Mouse (Mus musculus) kidney, adult 8-10 months (tissue): ENCODE data around the gene U2surp.
A peak's percentile ranks its signal among the peaks of the same experiment; 100 is the strongest.

Source experiments
- DNase-seq, 2 experiments: peaks; one replicate each; pipeline ENCODE4 v3.0.0; 2022

The U2surp gene

GRCm38 (mm10) chr9:95451931-95452330 is 59.9 kb downstream of the U2surp start:
- no peak for DNase-seq

GRCm38 (mm10) chr9:95450586-95450985 is 61.2 kb downstream of the U2surp start:
- no peak for DNase-seq

GRCm38 (mm10) chr9:95442321-95442731 is 69.5 kb downstream of the U2surp start:
- DNase-seq = no peak

GRCm38 (mm10) chr9:95437883-95438282 is 73.9 kb downstream of the U2surp start:
- no peak for DNase-seq

- no peak for DNase-seq
Observed at GRCm38 (mm10) chr9:95436294-95436613, 75.5 kb downstream of the U2surp start.

- no peak for DNase-seq
Observed at GRCm38 (mm10) chr9:95435506-95436293, 76.1 kb downstream of the U2surp start.

GRCm38 (mm10) chr9:95428277-95428676 is 83.5 kb downstream of the U2surp start:
- DNase-seq = no peak

- DNase-seq = no peak
Observed at GRCm38 (mm10) chr9:95413911-95414310, 97.9 kb downstream of the U2surp start.

- DNase-seq = no peak
Observed at GRCm38 (mm10) chr9:95412047-95412446, 99.7 kb downstream of the U2surp start.

- peak; percentile 44 to 55 for DNase-seq
Observed at GRCm38 (mm10) chr9:95407586-95408220, 104.1 kb downstream of the U2surp start.
